Mouse (Mus musculus) left cerebral cortex, adult 2 months (tissue): ENCODE measurements around the gene Hmbs. TPM values are rescaled to one million over a fixed set of nuclear protein-coding genes. Genes with fewer than 3 reads are reported as not detected.

ENCODE experiments used
- DNase-seq, 2 experiments: peaks; one replicate each; pipeline ENCODE4 v3.0.0; 2021 to 2022; ENCODE audit warnings: low spot score in 2 of 2, mixed read lengths in 1 of 2; ENCODE audit errors: extremely low spot score in 1 of 2
- H3K27ac ChIP-seq: fragments of 200-600 bp; 2 replicates; pipeline ENCODE4 v1.8.1; 2022
- H3K4me3 ChIP-seq: fragments of 200-600 bp; 2 replicates; pipeline ENCODE4 v1.8.1; 2022
- CTCF ChIP-seq: fragments of 200-600 bp; IDR thresholded peaks from 2 replicates; pipeline ENCODE4 v1.8.1; 2022; ENCODE audit warnings: antibody characterized with exemption, mild to moderate bottlenecking, moderate library complexity
- intact Hi-C: fragments of 180-260 bp; cut with DNase I; formaldehyde crosslinking; loops from one replicate; pipeline ENCODE4 v1.15.1; 2025
- total RNA-seq, 2 experiments: library from RNA; stranded (reverse); gene quantifications; 2 replicates each; pipeline ENCODE4 v1.2.3; 2021

Hmbs gene
- total RNA-seq, 2 experiments from 2014 or later: 20.8 to 21.1 TPM

DNA sequence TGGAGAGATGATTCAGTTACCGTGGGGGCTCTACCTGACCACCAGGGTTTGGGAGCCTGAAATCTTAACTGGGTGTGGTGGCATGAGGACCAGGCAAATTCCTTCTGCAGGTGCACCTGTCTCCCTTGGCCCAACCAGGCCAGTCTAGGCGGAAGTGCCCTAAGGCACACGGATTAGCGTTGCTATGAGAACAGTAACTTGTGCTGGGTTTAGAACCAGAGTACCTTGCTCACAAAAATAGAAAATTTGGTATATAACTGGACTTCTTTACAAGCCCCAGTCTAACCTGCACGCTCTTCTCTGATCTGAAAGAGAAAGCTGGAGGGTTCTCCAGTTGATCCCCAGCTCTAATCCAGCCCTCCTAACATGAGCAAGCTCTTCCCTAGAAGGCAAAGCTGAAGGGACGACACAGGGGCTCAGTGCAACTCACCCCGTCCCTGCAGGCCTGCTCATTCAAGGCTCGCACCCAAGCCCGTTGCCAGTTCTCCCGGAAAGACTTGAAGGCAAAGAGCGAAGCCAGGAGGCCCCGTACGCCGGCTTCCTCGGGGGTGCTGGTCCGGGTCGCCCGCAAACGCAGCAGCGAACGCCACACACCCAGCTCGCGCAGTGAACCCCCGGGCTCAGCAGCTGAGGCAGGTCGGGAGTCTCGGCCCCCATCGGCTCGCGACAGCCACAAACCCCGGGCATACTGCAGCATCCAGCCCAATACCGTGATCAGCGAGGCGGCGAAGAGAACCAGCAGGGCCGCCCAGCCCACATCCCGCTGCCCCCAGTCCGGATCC lies 24.7 kb downstream of the Hmbs start:
- intact Hi-C loops: no loop called here
- peak overlapping the region; percentile 93 for H3K27ac ChIP-seq
- DNase-seq: no peak
- no peak for TF ChIP-seq CTCF
- H3K4me3 ChIP-seq: peak overlapping the region; percentile 71

DNA sequence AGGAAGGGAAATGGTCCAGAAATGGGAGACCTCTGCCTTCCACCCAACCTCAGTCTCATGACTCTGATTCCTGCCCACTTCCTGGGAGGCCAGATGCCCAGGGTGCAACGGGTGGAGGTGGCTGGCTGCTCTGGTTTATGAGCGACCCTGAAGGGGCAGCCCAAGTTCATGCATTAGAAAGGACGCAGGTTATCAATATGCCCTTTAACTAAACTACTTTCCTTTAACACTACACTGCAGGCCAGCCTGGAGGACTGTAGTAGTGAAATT lies 25.3 kb downstream of the Hmbs start:
- H3K4me3 ChIP-seq: peak overlapping the region; percentile 71
- H3K27ac ChIP-seq: no peak overlapping the region; the same call in none of the 2 replicates
- intact Hi-C loops: no loop called here
- DNase-seq: no peak
- TF ChIP-seq CTCF: no peak

DNA sequence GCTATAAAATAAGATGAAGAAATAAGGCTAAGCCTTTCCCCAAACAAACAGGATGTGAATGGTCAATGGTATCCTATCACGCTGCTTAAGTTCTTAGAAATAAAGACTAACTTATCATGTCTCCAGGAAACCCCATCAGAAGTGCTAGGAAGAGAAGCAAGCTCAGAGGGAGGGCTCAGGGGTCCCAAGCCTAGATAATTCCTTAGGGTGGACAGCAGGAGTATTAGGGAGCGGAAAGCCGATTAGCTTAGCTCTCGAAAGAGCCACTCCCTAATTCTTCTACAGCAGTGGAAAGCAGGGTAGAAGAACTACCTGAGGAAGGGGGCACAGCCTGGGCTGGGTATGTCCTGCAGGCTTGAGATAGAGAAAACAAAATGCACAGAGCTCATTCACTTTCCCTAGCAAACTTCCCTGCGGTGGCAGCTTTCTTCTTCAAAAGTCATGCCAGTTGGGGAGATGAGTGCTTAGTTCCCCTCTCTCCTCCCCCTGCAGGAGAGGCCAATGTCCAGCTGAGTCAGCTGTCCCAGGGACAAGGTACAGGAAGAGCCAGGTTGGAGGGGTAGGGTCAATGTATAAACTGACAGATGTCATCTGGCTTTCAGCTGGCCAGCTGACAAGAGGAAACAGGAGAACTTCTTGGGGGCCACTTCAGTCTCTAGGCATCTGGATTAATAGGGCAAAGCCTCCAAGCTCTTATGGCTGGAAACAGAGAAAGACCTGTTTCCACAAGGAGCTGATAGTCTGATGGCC lies 25.8 kb downstream of the Hmbs start:
- H3K27ac ChIP-seq: 0 out of 2 replicates have a peak overlapping the region, but pooled peaks have one; percentile 10
- DNase-seq: no peak
- intact Hi-C loops: no loop called here
- peak overlapping the region; percentile 71 for H3K4me3 ChIP-seq
- TF ChIP-seq CTCF: no peak

GRCm38 (mm10) chr9:44317452-44317851 lies 26.6 kb downstream of the Hmbs start:
- H3K27ac ChIP-seq: no peak overlapping the region
- H3K4me3 ChIP-seq: peak overlapping the region; percentile 71
- no peak for TF ChIP-seq CTCF
- DNase-seq: no peak
- intact Hi-C loops: no loop called here

GRCm38 (mm10) chr9:44314910-44315309 lies 29.1 kb downstream of the Hmbs start:
- no peak for TF ChIP-seq CTCF
- intact Hi-C loops: no loop called here
- Histone ChIP-seq H3K4me3 (no peak overlapping the region), H3K27ac (no peak overlapping the region)
- no peak for DNase-seq

DNA sequence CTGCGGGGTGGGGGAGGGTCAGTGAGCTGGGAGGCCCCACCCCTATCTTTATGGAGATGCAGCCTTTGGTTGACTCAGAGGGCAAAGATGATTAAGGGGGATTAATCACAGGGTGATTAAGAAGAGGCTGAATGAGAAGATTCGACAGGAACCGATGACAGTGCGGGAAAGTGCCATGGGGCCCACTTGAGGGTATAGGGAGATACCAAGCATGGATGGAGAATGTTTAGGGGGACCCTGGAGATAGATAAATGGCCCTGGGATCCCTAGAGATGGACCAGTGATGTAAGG lies 29.8 kb downstream of the Hmbs start:
- H3K4me3 ChIP-seq: no peak overlapping the region
- intact Hi-C loops: no loop called here
- TF ChIP-seq CTCF: no peak
- no peak for DNase-seq
- peak overlapping the region; percentile 83; the same call in 1 of the 2 replicates for H3K27ac ChIP-seq

GRCm38 (mm10) chr9:44313476-44314256 lies 30.4 kb downstream of the Hmbs start:
- no peak for TF ChIP-seq CTCF
- no peak overlapping the region for H3K4me3 ChIP-seq
- peak; percentile 76 to 77 for DNase-seq
- H3K27ac ChIP-seq: peak overlapping the region; percentile 83
- intact Hi-C loops: no loop called here

- intact Hi-C loops: no loop called here
- no peak for TF ChIP-seq CTCF
- no peak for DNase-seq
- H3K4me3 ChIP-seq: no peak overlapping the region
- H3K27ac ChIP-seq: peak overlapping the region; percentile 76
Observed at GRCm38 (mm10) chr9:44311136-44312134, 32.6 kb downstream of the Hmbs start.

- no peak for DNase-seq
- H3K4me3 ChIP-seq: no peak overlapping the region
- peak overlapping the region; percentile 71; the same call in 1 of the 2 replicates for H3K27ac ChIP-seq
- intact Hi-C loops: no loop called here
- no peak for TF ChIP-seq CTCF
Observed at GRCm38 (mm10) chr9:44310750-44311135, 33.3 kb downstream of the Hmbs start.

DNA sequence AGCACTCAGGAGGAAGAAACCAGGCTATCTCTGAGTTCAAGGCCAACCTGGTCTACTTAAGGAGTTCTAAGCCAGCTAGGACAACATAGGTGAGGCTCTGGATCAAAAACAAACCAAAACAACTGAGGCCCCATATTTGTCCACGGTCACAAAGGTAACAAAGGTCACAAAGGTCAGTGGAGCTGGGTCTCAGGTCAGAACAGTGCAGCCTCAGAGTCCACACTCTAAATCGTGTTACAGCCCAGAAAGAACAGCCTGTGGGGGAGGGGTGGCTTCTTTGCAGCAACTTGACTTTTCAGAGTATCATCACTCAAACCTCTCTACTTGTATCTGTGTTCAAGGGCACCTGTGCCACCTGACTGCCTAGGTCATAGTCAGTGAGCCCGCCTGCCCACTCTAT lies 34.3 kb downstream of the Hmbs start:
- DNase-seq: no peak
- H3K4me3 ChIP-seq: no peak overlapping the region
- no peak overlapping the region for H3K27ac ChIP-seq
- intact Hi-C loops: no loop called here
- TF ChIP-seq CTCF: no peak

DNA sequence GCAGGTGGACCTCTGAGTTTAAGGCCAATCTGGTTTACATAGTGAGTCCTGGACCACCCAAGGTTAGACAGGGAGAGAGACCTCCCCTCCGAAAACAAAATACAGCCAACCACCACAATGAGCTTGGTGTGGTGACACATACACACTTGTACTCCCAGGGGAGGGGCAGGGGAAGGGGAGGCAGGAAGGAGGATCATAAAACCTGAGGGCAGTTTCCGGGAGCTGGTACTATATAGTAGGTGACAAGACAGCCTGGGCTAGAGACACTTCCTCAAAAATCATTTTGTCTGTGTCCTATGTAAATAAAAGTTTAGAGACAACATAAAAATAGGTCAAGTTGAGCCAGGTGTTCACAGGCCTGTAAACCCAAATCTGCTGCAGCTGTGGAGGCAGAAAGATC lies 36.8 kb downstream of the Hmbs start:
- H3K4me3 ChIP-seq: no peak overlapping the region
- intact Hi-C loops: no loop called here
- no peak overlapping the region for H3K27ac ChIP-seq
- DNase-seq: no peak
- no peak for TF ChIP-seq CTCF
